Mouse (Mus musculus) CD8-positive naive resting alpha-beta T cell, adult 2 months (primary cell): ENCODE results near the gene Serpina3f.

Experiments used
- DNase-seq, 2 experiments: peaks; one replicate each; pipeline ENCODE4 v3.0.0; 2022; ENCODE audit warnings: low read depth in 2 of 2, low spot score in 2 of 2

Gene Serpina3f

GRCm38 (mm10) chr12:104247553-104248002 is 33.2 kb downstream of the Serpina3f start:
- DNase-seq: no peak

GRCm38 (mm10) chr12:104248231-104248630 is 33.9 kb downstream of the Serpina3f start:
- DNase-seq: no peak

- DNase-seq: no peak
Measured at GRCm38 (mm10) chr12:104261041-104261440, 46.7 kb downstream of the Serpina3f start.

- DNase-seq: no peak
Measured at GRCm38 (mm10) chr12:104262863-104263262, 48.5 kb downstream of the Serpina3f start, which contains the start of gene Serpina3i. Serpina3i (plus strand) TSS chr12:104263122.

GRCm38 (mm10) chr12:104266374-104266773 is 52.0 kb downstream of the Serpina3f start:
- no peak for DNase-seq
